Mouse (Mus musculus) urinary bladder, postnatal 14 days (tissue): Measurements from ENCODE around the gene Akap13.
"Not testable (repeated sequence)": the region's sequence is repeated elsewhere in the genome, so short reads cannot be mapped to it uniquely, and the experiment has no call there.

ENCODE experiments used
- DNase-seq: peaks from one replicate; pipeline ENCODE4 v3.0.0; 2021; ENCODE audit warnings: low spot score

Akap13 gene

GRCm38 (mm10) chr7:75762225-75762624 lies 306.9 kb downstream of the Akap13 start:
- peak; percentile 32 for DNase-seq

- DNase-seq = not testable (repeated sequence)
These were observed 311.9 kb downstream of the Akap13 start for GRCm38 (mm10) chr7:75767080-75767769.

GRCm38 (mm10) chr7:75768169-75768568 lies 312.8 kb downstream of the Akap13 start:
- DNase-seq = no peak

GRCm38 (mm10) chr7:75769909-75770308 lies 314.6 kb downstream of the Akap13 start:
- no peak for DNase-seq

- not testable (repeated sequence) for DNase-seq
These were observed 319.1 kb downstream of the Akap13 start for GRCm38 (mm10) chr7:75774095-75775078.

- DNase-seq = no peak
These were observed 322.7 kb downstream of the Akap13 start for GRCm38 (mm10) chr7:75778053-75778452.

- no peak for DNase-seq
These were observed 325.5 kb downstream of the Akap13 start for GRCm38 (mm10) chr7:75780812-75781211.

GRCm38 (mm10) chr7:75781298-75781947 lies 326.1 kb downstream of the Akap13 start:
- no peak for DNase-seq

- peak; percentile 88 for DNase-seq
These were observed 326.8 kb downstream of the Akap13 start for GRCm38 (mm10) chr7:75781948-75782722.

- DNase-seq = no peak
These were observed 327.3 kb downstream of the Akap13 start for GRCm38 (mm10) chr7:75782723-75783011.

- peak; percentile 30 for DNase-seq
These were observed 330.3 kb downstream of the Akap13 start for GRCm38 (mm10) chr7:75785388-75786328.

GRCm38 (mm10) chr7:75786812-75787211 lies 331.5 kb downstream of the Akap13 start:
- no peak for DNase-seq

GRCm38 (mm10) chr7:75787371-75787770 lies 332.0 kb downstream of the Akap13 start:
- no peak for DNase-seq

- DNase-seq = not testable (repeated sequence)
These were observed 332.9 kb downstream of the Akap13 start for GRCm38 (mm10) chr7:75788069-75788800.

GRCm38 (mm10) chr7:75788801-75789135 lies 333.4 kb downstream of the Akap13 start:
- DNase-seq = not testable (repeated sequence)

- DNase-seq = no peak
These were observed 334.4 kb downstream of the Akap13 start for GRCm38 (mm10) chr7:75789746-75790145.

- not testable (repeated sequence) for DNase-seq
These were observed 335.9 kb downstream of the Akap13 start for GRCm38 (mm10) chr7:75791092-75791837.

GRCm38 (mm10) chr7:75793091-75793490 lies 337.8 kb downstream of the Akap13 start:
- DNase-seq = no peak

GRCm38 (mm10) chr7:75793654-75794335 lies 338.5 kb downstream of the Akap13 start:
- DNase-seq = no peak
